Mouse (Mus musculus) MEL (cell line): Measurements from ENCODE around the gene Xndc1. TPM values are rescaled to one million over a fixed set of nuclear protein-coding genes. Genes with fewer than 3 reads are reported as not detected.

Experiments used
- DNase-seq: peaks from one replicate; pipeline ENCODE4 v3.0.0; 2011; ENCODE audit warnings: low read depth, low spot score
- H3K27ac ChIP-seq: 2 replicates; pipeline ENCODE4 v1.5.1; 2012; ENCODE audit warnings: low read depth, mild to moderate bottlenecking, control low read depth, low read length, moderate library complexity; ENCODE audit not compliant: control insufficient read depth
- H3K27me3 ChIP-seq, 2 experiments: fragments of 150-350 bp in 1 of 2; sonication (generic) in 1 of 2; 2 replicates each; pipeline ENCODE4 v1.6.1; 2012; ENCODE audit warnings: low read length in 2 of 2, mild to moderate bottlenecking in 2 of 2, improper control_type of control experiment in 1 of 2, moderate library complexity in 1 of 2; ENCODE audit not compliant: insufficient read depth in 2 of 2, control insufficient read depth in 1 of 2
- H3K36me3 ChIP-seq, 2 experiments: 2 replicates each; pipeline ENCODE4 v1.6.1; 2012 to 2014; ENCODE audit warnings: low read length in 2 of 2, improper control_type of control experiment in 1 of 2, inconsistent platforms in 1 of 2, mild to moderate bottlenecking in 1 of 2; ENCODE audit not compliant: insufficient read depth in 2 of 2, control insufficient read depth in 1 of 2
- H3K4me1 ChIP-seq, 2 experiments: fragments of 150-350 bp in 1 of 2; sonication (generic) in 1 of 2; 2 replicates each; pipeline ENCODE4 v1.6.1; 2012; ENCODE audit warnings: low read length in 2 of 2, improper control_type of control experiment in 1 of 2, mild to moderate bottlenecking in 1 of 2; ENCODE audit not compliant: insufficient read depth in 2 of 2, control insufficient read depth in 1 of 2
- H3K4me3 ChIP-seq, 2 experiments: fragments of 150-350 bp in 1 of 2; sonication (generic) in 1 of 2; 2 replicates each; pipeline ENCODE4 v1.5.1; 2012; ENCODE audit warnings: low read depth in 2 of 2, low read length in 2 of 2, mild to moderate bottlenecking in 2 of 2, moderate library complexity in 2 of 2, control low read depth in 1 of 2, improper control_type of control experiment in 1 of 2; ENCODE audit not compliant: control insufficient read depth in 1 of 2, insufficient read depth in 1 of 2
- H3K79me2 ChIP-seq: 2 replicates; pipeline ENCODE4 v1.6.1; 2012; ENCODE audit warnings: mild to moderate bottlenecking, low read length, moderate library complexity; ENCODE audit not compliant: control insufficient read depth, poor library complexity, insufficient read depth
- H3K9ac ChIP-seq: 2 replicates; pipeline ENCODE4 v1.6.1; 2012; ENCODE audit warnings: low read depth, mild to moderate bottlenecking, control low read depth, low read length, moderate library complexity; ENCODE audit not compliant: control insufficient read depth, poor library complexity, severe bottlenecking
- H3K9me3 ChIP-seq: fragments of 150-350 bp; sonication (generic); replicated peaks from 2 replicates; pipeline ENCODE4 v1.6.1; 2012; ENCODE audit warnings: mild to moderate bottlenecking, low read length, improper control_type of control experiment, moderate library complexity; ENCODE audit not compliant: insufficient read depth
- BHLHE40 ChIP-seq: IDR thresholded peaks from 2 replicates; pipeline ENCODE4 v1.6.1; 2012; ENCODE audit warnings: low read depth, mild to moderate bottlenecking, inconsistent platforms, low read length, improper control_type of control experiment, borderline replicate concordance
- CHD1 ChIP-seq: IDR thresholded peaks from 2 replicates; pipeline ENCODE4 v1.6.1; 2012; ENCODE audit warnings: low read depth, mild to moderate bottlenecking, inconsistent platforms, low read length, improper control_type of control experiment
- CHD2 ChIP-seq: IDR thresholded peaks from 2 replicates; pipeline ENCODE4 v1.6.1; 2011; ENCODE audit warnings: low read length, improper control_type of control experiment
- CTCF ChIP-seq, 3 experiments: IDR thresholded peaks in 2 of 3; conservative IDR thresholded peaks in 1 of 3; 2 replicates each; pipeline ENCODE4 v1.5.1; 2011 to 2012; ENCODE audit warnings: low read length in 3 of 3, low read depth in 2 of 3, mild to moderate bottlenecking in 2 of 3, improper control_type of control experiment in 1 of 3, inconsistent platforms in 1 of 3, mixed read lengths in 1 of 3, moderate library complexity in 1 of 3; ENCODE audit not compliant: control insufficient read depth in 1 of 3, insufficient read depth in 1 of 3, poor library complexity in 1 of 3, severe bottlenecking in 1 of 3
- E2F4 ChIP-seq: IDR thresholded peaks from 2 replicates; pipeline ENCODE4 v1.6.1; 2011; ENCODE audit warnings: low read depth, low read length, improper control_type of control experiment, borderline replicate concordance
- EP300 ChIP-seq, 2 experiments: IDR thresholded peaks; 2 replicates each; pipeline ENCODE4 v1.6.1; 2011; ENCODE audit warnings: improper control_type of control experiment in 2 of 2, low read length in 2 of 2, low read depth in 1 of 2, mild to moderate bottlenecking in 1 of 2
- ETS1 ChIP-seq: IDR thresholded peaks from 2 replicates; pipeline ENCODE4 v1.6.1; 2012; ENCODE audit warnings: low read depth, mild to moderate bottlenecking, inconsistent platforms, low read length, improper control_type of control experiment, moderate library complexity
- GATA1 ChIP-seq: IDR thresholded peaks from 2 replicates; pipeline ENCODE4 v1.6.1; 2011; ENCODE audit warnings: low read depth, low read length, improper control_type of control experiment
- MAZ ChIP-seq: IDR thresholded peaks from 2 replicates; pipeline ENCODE4 v1.6.1; 2012; ENCODE audit warnings: low read depth, mild to moderate bottlenecking, inconsistent platforms, low read length, improper control_type of control experiment
- MXI1 ChIP-seq: IDR thresholded peaks from 2 replicates; pipeline ENCODE4 v1.6.1; 2011; ENCODE audit warnings: mild to moderate bottlenecking, low read depth, low read length, improper control_type of control experiment
- RAD21 ChIP-seq: IDR thresholded peaks from 2 replicates; pipeline ENCODE4 v1.6.1; 2011; ENCODE audit warnings: mild to moderate bottlenecking, low read depth, low read length, improper control_type of control experiment
- RCOR1 ChIP-seq: IDR thresholded peaks from 2 replicates; pipeline ENCODE4 v1.6.1; 2012; ENCODE audit warnings: low read depth, mild to moderate bottlenecking, inconsistent platforms, low read length, improper control_type of control experiment
- TAL1 ChIP-seq: IDR thresholded peaks from 2 replicates; pipeline ENCODE4 v1.6.1; 2012; ENCODE audit warnings: mild to moderate bottlenecking, inconsistent platforms, low read length, moderate library complexity, mixed read lengths
- USF2 ChIP-seq, 2 experiments: IDR thresholded peaks; 2 replicates each; pipeline ENCODE4 v1.6.1; 2011 to 2012; ENCODE audit warnings: improper control_type of control experiment in 2 of 2, low read length in 2 of 2, borderline replicate concordance in 1 of 2, inconsistent platforms in 1 of 2, low read depth in 1 of 2, mild to moderate bottlenecking in 1 of 2; ENCODE audit not compliant: insufficient read depth in 1 of 2
- polyA plus RNA-seq, 2 experiments: library from polyadenylated mRNA; stranded (reverse) in 1 of 2; unstranded in 1 of 2; fragments of >175 nt in 1 of 2; fragments of >200 nt in 1 of 2; gene quantifications; 2 replicates each; pipeline versions ENCODE4 v1.2.1 to v1.2.4; 2012; ENCODE audit warnings: low replicate concordance in 2 of 2, low read depth in 1 of 2; ENCODE audit not compliant: insufficient read length in 2 of 2, insufficient read depth in 1 of 2, missing spikeins in 1 of 2
- total RNA-seq: library from RNA; depleted of rRNA; stranded (reverse); fragments of 300-350 nt; gene quantifications from 2 replicates; pipeline ENCODE4 v1.2.3, GENCODE M21; 2012

The Xndc1 gene
- total and polyA plus RNA-seq, 3 experiments: 16.6 to 30.0 TPM; not detected in 1

DNA sequence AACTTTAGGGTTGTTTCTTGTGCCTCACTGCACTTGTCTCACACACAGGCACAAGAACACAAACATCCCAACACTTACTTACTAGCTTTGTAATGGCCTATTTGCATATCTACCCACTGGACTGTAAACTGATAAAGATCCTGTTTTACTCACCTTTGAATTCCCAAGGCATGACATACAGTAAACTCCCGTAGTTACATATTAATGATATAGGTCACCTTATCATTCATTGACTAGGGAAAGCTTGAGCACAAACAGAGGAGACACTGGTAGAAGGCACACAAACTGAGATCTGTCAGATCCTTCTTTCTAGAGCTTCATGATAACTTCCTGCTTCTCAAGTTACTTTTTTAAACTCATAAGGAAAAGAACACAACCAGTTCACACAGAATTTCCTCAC is 3.1 kb upstream of the Xndc1 start:
- DNase-seq: no peak
- H3K4me3 ChIP-seq: no peak overlapping the region
- H3K9ac ChIP-seq: no peak overlapping the region
- H3K79me2 ChIP-seq: peaks cover 26% of the 10 kb centered on the region
- H3K4me1 ChIP-seq: peaks cover 11% of the 10 kb centered on the region in 2 experiments
- 0 out of 2 replicates have a peak, but pooled peaks have one; percentile 14 for TF ChIP-seq GATA1
- no peak for TF ChIP-seq RAD21
- H3K36me3 ChIP-seq: peaks cover 1 to 33% of the 10 kb centered on the region in 2 experiments
- H3K27me3 ChIP-seq: no peaks in the 10 kb centered on the region
- no peaks in the 10 kb centered on the region for H3K9me3 ChIP-seq
- H3K27ac ChIP-seq: no peak overlapping the region

DNA sequence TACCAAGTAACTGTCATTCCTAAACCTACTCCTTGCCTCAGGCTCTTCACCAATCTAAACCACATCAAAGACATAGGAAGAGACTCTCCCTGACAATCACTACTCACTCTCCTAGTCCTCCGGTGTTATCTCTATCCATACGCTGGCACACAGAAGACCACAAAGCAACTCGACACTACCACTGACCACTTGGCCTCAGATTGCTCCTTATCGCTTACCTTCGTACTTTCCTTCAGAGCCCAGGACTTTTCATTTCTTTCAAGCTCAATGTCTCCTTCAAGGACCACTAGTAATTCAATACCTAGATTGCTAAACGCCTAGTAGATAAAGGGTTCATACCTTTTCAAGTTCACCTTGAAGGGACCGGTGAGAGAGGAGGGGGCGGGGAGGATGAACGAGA is 1.4 kb upstream of the Xndc1 start:
- H3K4me1 ChIP-seq: peaks cover 11% of the 10 kb centered on the region in 2 experiments
- TF ChIP-seq GATA1: peak; percentile 24; the same call in 1 of the 2 replicates
- TF ChIP-seq ETS1: no peak
- peak; percentile 38 for TF ChIP-seq TAL1
- TF ChIP-seq, all 39 proteins: peak for 2
- H3K9me3 ChIP-seq: no peaks in the 10 kb centered on the region
- peak; percentile 15 for DNase-seq
- peak overlapping the region; percentile 70 to 74 for H3K4me3 ChIP-seq
- H3K27ac ChIP-seq: no peak overlapping the region
- no peaks in the 10 kb centered on the region for H3K27me3 ChIP-seq
- H3K9ac ChIP-seq: peak overlapping the region; percentile 67
- H3K79me2 ChIP-seq: peaks cover 32% of the 10 kb centered on the region
- peaks cover 0 to 34% of the 10 kb centered on the region in 2 experiments; a peak in 3 of 4 replicates for H3K36me3 ChIP-seq

DNA sequence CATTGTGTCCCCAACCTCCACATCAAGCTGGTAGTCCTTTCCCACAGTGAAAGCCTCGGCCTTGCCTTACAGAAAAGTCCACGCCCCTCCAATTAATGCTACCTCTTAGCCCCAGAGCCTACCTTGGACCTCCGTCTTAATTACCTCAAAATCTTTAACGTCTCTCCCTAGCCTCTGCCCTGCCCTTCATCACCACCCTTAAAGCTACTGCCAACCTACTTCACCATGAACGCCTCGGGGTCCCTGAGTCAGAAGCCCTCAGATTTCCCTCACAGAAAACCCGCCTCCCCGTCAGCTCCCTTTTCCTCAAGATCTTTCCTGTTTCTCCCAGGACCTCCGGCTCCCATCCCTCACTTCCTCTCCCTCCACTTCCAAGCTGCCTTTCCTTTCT is 661 bp upstream of the Xndc1 start:
- TF ChIP-seq E2F4 (no peak), CTCF (IDR thresholded peaks at IDR 0.05 in 2 of 3, conservative IDR thresholded peaks at IDR 0.05 in 1 of 3; ENCODE audit: control insufficient read depth in 1 of 3, insufficient read depth in 1 of 3, low read depth in 2 of 3, low read length in 3 of 3, poor library complexity in 1 of 3, severe bottlenecking in 1 of 3) (no peak), MAZ (no peak), USF2 (IDR thresholded peaks at IDR 0.05; ENCODE audit: borderline replicate concordance in 1 of 2, insufficient read depth in 1 of 2, low read depth in 1 of 2, low read length in 2 of 2) (no peak), RCOR1 (no peak), MXI1 (no peak), BHLHE40 (no peak), CHD2 (no peak), CHD1 (no peak), EP300 (IDR thresholded peaks at IDR 0.05; ENCODE audit: low read depth in 1 of 2, low read length in 2 of 2) (no peak), GATA1 (no peak), RAD21 (no peak)
- TF ChIP-seq, all 39 proteins: peak for 0
- Histone ChIP-seq H3K9me3 (no peaks in the 10 kb centered on the region), H3K27me3 (no peaks in the 10 kb centered on the region), H3K4me3 (peak overlapping the region; percentile 70 to 74), H3K4me1 (peaks cover 11% of the 10 kb centered on the region in 2 experiments), H3K9ac (peak overlapping the region; percentile 67), H3K27ac (peak overlapping the region; percentile 11; the same call in 1 of the 2 replicates), H3K79me2 (peaks cover 32% of the 10 kb centered on the region), H3K36me3 (peaks cover 0 to 34% of the 10 kb centered on the region in 2 experiments; a peak in 3 of 4 replicates)
- DNase-seq: no peak
